Mouse (Mus musculus): ENCODE results near the gene Emc6.

The Emc6 gene

DNA sequence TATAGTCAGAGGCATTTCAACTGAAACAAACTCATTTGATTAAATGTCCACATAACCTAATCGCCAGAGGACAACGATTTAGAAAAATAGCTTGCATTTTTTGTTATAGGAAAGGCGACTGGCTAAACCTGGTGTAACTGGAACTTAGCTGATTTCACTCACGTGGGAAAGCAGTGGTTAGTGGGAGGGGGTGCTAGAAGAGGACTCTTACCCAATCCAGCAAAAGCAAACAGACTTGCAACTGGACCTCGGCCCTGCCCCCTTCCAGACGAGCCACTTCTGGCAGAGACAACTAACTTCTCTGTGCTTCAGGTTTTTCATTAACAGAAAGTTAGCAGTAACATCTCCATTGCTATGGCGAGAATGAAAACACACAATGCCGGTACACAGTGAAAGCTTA lies 1.2 kb downstream of the Emc6 start:
- no peak for DNase-seq (ENCODE audit: low spot score)

DNA sequence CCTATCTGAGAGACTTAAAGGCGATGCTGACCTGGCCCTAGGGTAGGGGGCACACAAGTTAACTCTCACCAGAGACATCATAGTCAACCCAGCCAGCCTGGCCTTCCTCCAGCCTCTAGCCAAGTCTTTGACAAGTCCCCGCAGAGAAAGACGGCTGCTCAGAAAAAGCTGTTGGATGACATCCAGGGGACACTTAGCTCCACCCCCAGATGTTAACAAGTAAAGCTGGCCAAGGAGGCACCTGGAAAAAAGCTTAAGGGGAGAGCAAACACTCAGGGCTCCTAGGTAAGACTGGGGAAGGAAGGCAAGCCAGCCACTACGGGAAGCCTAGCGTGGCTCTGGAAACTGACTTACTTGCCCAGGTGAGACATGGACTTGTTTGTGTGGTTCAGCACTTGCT lies 4.7 kb downstream of the Emc6 start:
- no peak for DNase-seq (ENCODE audit: low spot score)

DNA sequence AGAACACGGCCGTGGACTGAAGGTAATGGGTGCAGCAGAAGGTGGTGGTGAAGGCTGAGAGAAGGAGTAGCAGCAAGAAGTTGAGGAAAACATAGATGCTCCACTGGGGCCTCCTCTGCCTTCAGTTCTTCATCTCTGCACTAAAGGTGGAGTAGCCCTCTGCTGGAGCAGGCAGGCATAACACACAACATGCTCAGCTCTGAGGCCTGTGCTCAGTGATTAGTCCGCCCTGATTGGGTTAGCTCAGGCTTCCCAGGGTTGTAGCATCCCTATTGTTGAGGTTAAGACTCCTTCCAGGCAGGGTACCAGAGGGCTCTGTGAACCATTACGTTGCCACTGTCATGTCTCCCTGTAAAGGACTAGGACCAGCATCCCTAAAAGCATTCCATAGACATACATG lies 7.6 kb downstream of the Emc6 start:
- no peak for DNase-seq (ENCODE audit: low spot score)

DNA sequence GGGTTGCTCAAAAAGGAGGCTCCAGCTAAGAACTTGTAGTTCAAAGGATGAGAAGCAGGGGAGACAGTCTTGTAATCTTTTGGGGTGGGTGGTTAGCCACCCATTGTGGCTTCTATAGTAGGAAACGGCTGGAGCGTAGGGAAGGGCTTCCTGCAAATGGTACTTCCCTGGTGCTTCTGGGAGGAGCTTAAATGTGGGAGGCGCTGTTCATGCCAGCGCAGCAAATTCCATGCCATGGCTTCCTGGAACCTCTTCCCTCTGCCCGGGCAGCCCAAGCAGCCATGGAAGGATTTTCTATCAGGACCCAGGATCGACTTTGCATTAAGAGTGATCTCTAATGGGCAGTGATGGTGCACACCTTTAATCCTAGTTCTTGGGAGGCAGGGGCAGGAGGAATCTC lies 8.3 kb downstream of the Emc6 start:
- DNase-seq (ENCODE audit: low spot score), result no peak

DNA sequence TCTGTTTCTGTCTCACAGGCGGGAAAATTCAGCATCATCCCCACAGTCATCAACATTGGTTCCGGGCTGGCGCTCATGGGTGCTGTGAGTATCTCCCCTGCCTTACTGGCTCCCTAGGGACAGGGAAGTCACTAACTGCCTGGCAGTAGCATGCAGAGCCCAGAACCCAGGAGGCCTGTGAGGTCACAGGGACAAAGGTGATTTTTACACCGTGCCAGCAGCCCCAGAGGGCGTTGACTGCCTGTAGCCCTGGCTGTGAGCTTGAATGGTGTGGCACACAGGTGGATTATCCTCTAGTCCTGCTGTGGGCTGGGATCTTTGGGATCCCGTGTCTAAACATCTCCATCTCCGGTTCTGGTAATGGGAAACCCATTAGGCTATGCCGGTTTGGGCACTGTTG lies 8.8 kb downstream of the Emc6 start:
- no peak for DNase-seq (ENCODE audit: low spot score)

DNA sequence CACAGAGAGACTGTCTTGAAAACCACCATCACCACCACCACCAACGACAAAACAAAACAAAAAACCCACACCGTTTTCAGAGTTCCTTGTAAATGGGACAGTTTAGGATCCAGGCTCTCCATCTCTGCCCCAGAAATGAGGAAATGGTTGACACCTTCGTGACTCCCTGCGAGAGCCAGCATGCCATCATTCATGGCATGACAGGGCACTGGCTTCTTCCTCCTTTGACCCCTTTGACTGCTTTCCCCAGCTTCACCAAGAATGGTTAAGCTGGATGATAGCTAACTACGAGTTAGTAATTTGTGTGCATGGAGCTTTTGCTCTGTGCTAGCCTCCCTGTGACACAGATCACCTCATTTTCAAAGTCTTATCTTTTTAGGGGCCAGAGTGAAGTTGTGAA lies 14.6 kb downstream of the Emc6 start:
- no peak for DNase-seq (ENCODE audit: low spot score)

DNA sequence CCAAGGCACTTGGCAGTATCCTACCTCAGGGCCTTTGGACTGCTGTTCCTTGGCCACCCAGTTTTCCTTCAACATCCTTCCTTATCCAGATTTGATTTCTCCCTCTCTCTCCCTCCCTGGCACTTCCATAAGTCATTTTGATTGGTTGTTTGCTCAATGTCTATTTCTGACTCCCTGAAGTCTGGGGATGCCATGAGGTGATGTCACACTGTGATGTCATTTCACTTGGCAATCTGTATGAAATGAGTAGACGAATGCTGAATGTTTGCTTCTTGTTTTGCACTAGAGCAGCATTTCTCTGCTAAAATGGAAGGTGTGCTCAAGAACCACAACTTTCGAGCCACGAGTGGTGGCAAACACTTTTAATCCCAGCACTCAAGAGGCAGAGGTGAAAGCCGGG lies 15.2 kb downstream of the Emc6 start:
- no peak for DNase-seq (ENCODE audit: low spot score)

DNA sequence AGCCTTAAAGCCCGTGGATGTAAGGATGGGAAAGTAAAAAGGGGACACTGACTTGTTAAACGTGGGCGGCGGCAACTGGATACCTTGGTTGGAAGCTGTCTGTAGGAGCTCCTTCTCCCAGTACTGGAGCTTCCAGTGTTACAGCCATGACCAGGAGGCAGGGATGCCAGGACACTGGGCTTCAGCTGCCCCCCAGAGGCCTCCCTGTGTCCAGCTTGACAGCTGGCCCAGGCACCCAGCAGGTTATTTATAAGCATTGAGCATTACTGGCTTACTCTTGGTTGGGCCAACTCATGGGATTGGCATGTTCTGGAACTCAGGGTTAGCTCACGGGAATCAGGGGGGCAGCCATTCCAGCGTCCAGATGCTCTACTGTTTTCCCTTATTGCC lies 16.0 kb downstream of the Emc6 start:
- DNase-seq (ENCODE audit: low spot score), result no peak

DNA sequence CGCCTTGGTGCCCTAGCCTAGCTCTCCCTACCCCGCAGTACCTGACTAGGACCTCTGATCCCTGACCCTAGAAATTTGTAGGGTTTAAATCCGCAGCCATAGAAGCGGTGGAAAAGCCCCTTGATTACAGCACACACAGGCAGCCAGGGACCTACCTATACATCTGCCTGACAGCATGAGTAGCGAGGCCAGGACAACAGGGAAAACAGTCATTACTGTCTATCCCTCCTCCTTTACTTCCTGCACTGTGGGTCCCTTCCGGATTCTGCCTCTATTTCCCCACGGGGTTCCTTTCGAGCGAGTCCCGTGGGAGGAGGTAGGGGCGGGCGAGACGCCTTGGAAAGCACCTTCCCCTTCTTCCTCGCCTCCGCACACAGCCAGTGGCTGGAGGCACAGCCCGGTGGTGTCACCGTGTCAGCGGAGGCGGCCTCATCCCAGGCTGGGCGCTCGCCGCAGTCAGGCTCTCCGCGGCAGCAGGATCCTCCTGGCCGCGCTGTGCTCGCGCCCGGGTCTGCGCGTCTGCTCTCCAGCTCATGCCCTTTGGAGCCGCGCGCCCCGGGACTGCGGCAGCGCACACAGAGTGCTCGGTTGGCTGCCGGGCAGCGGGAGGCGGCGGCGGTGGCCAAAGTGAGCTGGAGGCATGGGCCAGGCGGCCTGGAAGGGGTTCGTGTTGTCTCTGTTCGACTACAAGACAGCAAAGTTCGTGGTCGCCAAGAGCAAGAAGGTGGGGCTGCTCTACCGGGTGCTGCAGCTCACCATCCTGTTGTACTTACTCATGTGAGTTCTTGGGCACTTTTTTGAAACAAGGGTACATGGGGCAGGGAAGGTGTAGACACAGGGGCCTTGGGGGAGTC lies 16.7 kb downstream of the Emc6 start, which contains the start of gene P2rx5:
TSS of gene P2rx5 (plus strand) at position 465 of the 854 bp plus-strand sequence.
- DNase-seq (ENCODE audit: low spot score), result no peak

DNA sequence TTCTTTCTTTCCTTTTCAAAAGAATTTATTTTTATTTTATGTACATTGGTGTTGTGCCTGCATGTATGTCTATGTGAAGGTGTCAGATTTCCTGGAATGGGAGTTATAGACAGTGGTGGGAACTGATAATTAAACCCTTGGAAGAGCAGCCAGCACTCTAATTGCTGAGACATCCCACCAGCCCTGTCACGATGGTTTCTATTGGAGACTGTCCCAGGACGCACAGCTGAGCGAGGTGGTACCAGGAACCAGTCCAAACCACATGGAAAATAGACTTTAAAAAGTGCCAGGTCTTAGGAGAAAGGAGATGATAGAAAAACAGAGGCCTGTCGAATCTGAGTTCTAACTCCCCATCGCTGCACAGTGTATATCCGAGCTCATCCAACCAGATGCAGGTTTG lies 21.8 kb downstream of the Emc6 start:
- no peak for DNase-seq (ENCODE audit: low spot score)

DNA sequence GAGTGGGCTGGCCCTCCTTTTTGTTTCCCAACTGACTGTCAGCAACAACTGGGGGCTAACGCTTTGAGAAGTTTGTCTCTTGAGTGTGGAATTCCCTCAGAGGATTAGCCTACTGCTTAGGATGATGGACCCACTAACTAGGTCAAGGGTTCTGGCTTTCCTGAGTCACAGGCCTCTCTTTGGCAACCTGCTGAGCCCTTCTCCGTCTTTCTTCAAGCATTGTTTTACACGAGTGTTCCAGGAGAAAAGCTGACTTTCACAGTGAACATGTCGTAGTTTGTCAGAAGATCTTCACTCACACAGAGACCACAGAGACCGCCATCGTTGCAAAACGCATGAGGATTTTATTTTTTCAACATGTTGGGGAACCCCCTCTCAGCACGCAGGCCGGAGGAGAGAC lies 28.6 kb downstream of the Emc6 start:
- DNase-seq (ENCODE audit: low spot score), result no peak

DNA sequence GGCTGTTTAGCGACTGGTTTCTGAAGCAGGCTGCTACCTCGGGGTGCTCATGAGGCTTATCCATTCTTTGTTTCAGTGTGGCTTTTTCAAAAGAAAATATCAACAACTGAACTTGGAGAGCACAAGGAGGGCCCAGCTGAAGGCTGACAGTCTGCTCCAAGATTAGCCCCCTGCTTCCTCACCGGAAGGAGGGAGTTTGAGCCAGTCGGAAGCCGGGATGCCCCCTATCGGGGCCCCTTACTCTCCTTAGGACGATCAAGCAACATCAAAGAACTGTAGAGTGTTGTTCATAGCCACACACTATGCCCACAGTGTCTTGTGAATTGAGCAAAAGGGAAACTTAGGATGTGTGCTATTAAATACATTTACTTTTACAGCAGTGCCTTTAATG lies 29.9 kb downstream of the Emc6 start:
- DNase-seq (ENCODE audit: low spot score), result no peak

DNA sequence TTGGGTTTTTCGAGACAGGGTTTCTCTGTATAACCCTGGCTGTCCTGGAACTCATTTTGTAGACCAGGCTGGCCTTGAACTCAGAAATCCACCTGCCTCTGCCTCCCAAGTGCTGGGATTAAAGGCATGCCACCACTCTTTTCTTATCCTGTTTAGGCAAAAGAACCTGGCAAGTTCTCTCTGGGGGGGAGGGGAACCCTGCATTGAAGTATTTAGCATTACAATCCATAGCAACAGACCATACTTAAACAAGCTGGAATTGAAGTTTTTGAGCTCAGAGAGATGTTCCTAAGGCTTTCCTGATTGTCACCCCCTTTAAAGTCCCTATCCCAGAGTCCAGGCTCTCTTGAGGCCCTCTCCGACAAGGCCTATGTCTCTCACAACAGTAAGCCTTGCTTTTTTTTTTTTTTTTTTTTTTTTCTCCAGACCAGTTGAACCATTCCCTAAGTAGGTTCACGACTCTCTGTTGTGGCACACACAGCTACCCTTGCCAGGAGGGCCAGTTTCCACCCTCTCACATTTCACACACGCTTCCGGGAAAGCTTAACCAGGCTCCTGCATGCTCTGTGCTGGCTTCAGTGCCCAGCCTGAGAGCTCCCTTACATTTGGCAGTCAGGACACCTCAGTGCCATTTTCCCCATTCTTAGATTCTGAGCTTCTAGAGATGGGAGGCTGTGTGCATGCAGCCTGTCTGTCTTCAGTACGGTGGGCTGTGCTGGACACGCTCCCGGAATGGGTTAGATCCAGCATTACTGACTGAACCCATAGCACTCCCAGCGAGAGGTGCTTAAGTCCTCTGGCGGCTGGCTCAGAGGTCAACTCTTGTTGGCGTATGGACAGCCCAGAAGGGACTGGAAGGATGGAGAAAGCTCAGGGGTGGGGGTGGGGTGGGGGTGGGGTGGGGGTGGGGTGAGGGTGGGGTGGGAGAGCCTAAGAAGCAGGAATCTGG lies 30.5 kb downstream of the Emc6 start:
- DNase-seq (ENCODE audit: low spot score), result no peak

DNA sequence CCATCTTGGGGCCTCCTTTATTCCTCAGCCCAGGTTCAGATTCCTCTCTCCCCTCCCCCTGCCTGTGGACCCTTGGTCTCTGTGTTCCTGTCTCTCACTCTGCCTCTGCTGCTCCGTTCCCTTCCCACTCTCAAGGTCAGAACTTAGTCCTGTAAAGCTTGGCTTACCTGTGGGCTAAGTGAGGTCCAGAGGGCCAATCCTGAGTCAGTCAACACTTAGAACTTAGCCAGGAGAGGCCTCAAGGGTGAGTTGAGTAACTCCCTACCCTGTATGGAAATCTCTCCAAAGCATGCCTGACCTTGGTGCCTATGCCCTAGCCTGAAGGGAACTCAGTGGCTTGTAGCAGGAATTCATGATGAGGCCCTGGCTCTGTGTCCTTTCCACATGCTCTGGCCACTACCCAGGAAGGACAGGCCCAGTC lies 32.6 kb downstream of the Emc6 start:
- DNase-seq (ENCODE audit: low spot score), result no peak

DNA sequence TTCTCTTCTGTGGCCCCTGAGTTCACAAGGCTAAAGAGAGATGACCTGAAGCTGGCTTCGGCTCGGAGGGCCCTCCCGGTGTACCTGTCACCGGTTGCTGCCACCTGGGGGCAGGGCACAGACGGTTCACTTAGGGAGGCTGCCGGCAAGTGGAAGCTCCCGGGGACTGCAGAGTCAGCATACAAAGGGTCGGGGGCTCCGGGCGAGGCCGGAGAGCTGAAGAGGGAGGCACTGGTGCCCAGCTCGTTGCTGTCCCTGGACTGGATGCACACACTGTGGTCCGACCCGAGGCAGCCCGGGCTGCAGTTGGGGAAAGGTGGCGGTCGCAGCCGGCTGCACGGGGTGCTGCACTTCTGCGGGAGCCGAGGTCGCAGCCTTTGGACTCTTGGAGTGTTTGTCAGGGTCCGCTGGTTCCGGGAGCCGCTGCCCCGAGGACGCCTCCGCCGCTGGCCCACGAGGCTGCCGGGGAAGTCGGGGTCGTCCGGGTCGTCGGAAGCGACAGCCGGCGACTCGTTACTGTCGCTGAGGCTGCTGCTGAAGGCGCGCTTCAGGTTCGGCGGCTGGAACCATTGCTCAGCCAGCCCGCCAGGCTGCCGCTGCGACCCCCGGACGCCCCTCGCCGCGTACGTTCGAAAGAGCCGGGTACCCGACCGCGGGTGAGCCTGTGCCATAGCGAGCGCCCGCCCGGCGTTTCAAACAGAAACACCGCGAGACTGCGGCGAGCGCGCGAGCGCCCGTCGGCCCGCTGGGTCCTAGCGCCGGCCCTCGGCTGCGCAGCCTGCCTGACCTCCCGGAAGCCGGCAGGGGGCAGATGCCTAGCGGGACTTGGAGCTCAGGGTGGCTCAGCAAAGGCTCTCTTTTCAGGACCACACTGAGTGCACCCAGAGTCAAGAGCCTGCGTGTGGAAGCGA lies 39.0 kb downstream of the Emc6 start, which contains the start of gene Haspin:
TSS of gene Haspin (minus strand) at position 704 of the 911 bp plus-strand sequence.
- DNase-seq (ENCODE audit: low spot score), result peak; percentile 75

DNA sequence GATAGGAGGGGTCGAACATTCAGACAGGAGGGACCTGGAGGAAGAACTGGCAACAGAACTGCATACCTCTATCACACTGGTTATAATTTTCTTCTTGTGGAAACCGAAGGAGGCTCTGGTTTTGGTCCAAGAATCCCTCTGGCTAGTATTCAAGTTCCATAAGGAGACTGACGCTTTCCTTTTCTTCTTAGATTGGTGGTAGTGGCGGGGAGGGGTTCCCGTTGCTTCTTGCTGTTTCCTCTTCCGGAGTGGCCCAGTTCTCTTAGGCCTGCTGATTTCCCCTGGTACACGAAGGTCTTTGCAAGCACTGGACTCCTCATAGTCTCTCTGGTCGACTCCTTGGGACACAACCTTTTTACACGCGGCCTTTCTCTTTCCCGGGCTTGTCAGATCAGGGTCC lies 39.7 kb downstream of the Emc6 start:
- no peak for DNase-seq (ENCODE audit: low spot score)

DNA sequence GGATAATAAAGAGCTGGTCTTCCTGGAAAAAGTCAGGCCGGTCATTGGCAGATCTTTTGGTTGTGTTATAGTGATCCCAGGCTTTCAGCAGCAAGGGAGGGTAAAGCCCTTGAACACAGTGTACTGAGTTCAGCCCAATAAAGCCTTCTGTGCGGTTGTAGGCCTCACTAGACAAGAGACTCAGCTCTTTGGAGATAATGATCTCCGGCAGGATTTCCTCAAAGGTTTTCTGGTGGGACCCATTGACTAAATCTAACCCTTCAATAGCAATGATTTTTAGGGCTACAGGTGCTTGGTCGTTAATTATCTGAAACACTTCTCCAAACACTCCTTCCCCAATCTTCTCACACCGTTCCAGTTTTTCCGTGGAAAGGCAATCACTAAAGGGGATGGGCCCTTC lies 40.2 kb downstream of the Emc6 start:
- no peak for DNase-seq (ENCODE audit: low spot score)

DNA sequence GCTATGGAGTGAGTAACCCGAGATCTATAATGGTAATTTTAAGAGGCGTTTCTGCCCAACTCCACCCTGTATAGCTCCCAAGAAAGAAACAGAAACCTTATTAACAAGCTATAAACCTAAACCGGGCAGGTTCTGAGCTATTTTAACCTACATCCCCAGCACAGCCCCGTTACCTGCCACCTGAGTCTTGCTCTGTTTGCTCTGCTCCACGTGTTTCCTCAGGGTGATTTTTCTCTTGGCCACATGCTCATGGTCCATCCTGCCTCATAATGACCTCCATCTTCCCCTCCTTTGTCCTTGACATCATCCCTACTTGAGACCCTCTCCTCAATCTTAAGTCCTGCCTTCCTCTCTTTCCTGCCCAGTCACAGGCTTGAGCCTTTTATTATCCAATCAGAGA lies 42.6 kb downstream of the Emc6 start:
- no peak for DNase-seq (ENCODE audit: low spot score)

DNA sequence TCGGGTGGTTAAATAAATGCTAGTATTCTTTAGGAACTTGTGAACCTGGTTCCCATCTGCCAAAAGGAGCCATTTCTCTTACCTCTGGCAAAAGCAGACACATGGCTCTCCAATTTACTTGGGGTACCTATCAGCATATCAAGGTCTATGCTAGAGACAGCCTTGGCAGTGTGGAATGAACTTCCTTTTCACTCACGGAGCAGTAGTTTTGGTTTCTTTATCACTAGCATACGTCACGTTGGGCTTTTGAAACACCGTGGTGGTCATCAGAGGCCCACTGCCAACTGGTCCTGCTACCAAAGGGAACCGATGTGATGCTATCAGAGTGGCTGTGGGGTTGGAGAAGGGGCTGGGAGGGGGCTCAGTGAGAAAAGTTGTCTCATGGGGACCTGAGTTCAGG lies 43.8 kb downstream of the Emc6 start:
- no peak for DNase-seq (ENCODE audit: low spot score)

DNA sequence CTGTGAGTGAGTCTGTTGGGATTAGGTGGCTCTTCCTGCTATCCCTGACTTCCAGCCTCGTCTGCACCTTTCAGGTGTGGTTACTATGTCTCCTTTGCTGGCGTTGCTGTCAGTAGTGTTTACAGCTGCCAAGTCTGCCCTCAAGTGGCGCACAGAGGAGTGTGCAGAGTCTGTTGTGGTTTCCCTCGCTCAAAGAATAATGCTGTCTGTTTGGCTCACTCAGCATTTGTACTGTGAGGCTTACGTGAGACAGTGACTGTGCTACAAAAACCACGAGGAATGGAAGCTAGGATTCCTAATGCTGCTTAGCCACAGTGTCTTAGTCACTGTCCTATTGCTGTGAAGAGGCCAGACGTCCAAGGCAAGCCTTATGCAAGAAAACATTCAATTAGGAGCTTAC lies 45.8 kb downstream of the Emc6 start:
- DNase-seq (ENCODE audit: low spot score), result no peak

DNA sequence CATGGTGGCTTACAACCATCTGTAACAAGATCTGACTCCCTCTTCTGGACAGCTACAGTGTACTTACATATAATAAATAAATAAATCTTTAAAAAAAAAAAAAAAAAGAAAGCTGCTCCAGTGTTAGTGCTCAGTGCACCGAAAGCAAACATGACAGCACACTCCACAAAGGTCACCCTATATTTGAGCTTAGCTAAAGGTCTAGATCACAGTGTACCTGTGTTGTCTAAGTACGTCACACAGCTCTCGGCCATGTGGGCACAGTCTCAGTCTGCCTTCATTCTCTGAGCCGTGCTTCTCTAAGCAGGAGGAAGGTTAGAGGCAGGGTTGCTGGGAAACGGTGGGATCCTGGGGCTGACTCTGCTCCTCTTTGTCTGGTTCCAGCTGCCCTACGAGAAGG lies 50.3 kb downstream of the Emc6 start:
- DNase-seq (ENCODE audit: low spot score), result no peak

Data from ovary, adult 18-20 months (tissue).